Mouse (Mus musculus) lung, postnatal 0 days (tissue): ENCODE data around the gene Zfp622.

ENCODE experiments used
- CTCF ChIP-seq: IDR thresholded peaks from 2 replicates; pipeline ENCODE4 v1.5.1; 2016; ENCODE audit warnings: antibody characterized with exemption, mild to moderate bottlenecking
- EP300 ChIP-seq: IDR thresholded peaks from 2 replicates; pipeline ENCODE4 v1.6.1; 2016; ENCODE audit warnings: antibody characterized with exemption, mild to moderate bottlenecking, control low read depth

- TF ChIP-seq CTCF = no peak
- TF ChIP-seq EP300 = no peak
These were observed 17.9 kb upstream of the Zfp622 start for GRCm38 (mm10) chr15:25966220-25966774.
